Mouse (Mus musculus) kidney, adult 2 months (tissue): ENCODE data around the gene Aspm. TPM values are rescaled to one million over a fixed set of nuclear protein-coding genes. Genes with fewer than 3 reads are reported as not detected.

Experiments
- DNase-seq: peaks from one replicate; pipeline ENCODE4 v3.0.0; 2021
- H3K27ac ChIP-seq: fragments of 200-500 bp; 2 replicates; pipeline ENCODE4 v1.5.1; 2012; ENCODE audit warnings: low read depth, low read length, control low read depth, inconsistent platforms; ENCODE audit not compliant: insufficient read depth
- H3K27me3 ChIP-seq: fragments of 200-500 bp; replicated peaks from 2 replicates; pipeline ENCODE4 v1.6.1; 2012; ENCODE audit warnings: mild to moderate bottlenecking, moderate library complexity, low read length, inconsistent platforms; ENCODE audit not compliant: control insufficient read depth, insufficient read depth
- H3K36me3 ChIP-seq: fragments of 200-500 bp; 2 replicates; pipeline ENCODE4 v1.6.1; 2012; ENCODE audit warnings: mild to moderate bottlenecking, moderate library complexity, low read length, inconsistent platforms; ENCODE audit not compliant: control insufficient read depth, insufficient read depth
- H3K4me1 ChIP-seq: fragments of 200-500 bp; 2 replicates; pipeline ENCODE4 v1.6.1; 2011; ENCODE audit warnings: low read length; ENCODE audit not compliant: control insufficient read depth, insufficient read depth
- H3K4me3 ChIP-seq: fragments of 200-500 bp; 2 replicates; pipeline ENCODE4 v1.5.1; 2011; ENCODE audit warnings: mild to moderate bottlenecking, low read depth, low read length, control low read depth; ENCODE audit not compliant: insufficient read depth
- CTCF ChIP-seq: fragments of 200-500 bp; conservative IDR thresholded peaks from 2 replicates; pipeline ENCODE4 v1.5.1; 2011; ENCODE audit warnings: low read depth, mild to moderate bottlenecking, control low read depth, low read length, moderate library complexity, mixed read lengths; ENCODE audit not compliant: insufficient read depth, insufficient read length
- POLR2A ChIP-seq: fragments of 200-500 bp; IDR thresholded peaks from one replicate; pipeline ENCODE4 v1.6.1; 2011; ENCODE audit warnings: low read depth, low read length, control low read depth
- WGBS: fragments of 180-500 bp; shearing (Covaris S2); methylation state at CpG from one replicate; pipeline ENCODE4 v1.1.7; 2018; 5-methylcytosine and 5-hydroxymethylcytosine counted together
- polyA plus RNA-seq: library from polyadenylated mRNA; depleted of rRNA; stranded (reverse); fragments of >200 nt; gene quantifications from 2 replicates; pipeline ENCODE4 v1.2.3, GENCODE M21; 2012; rRNA removed

Gene Aspm
- polyA plus RNA-seq, 1 experiment: 0.23 TPM

DNA sequence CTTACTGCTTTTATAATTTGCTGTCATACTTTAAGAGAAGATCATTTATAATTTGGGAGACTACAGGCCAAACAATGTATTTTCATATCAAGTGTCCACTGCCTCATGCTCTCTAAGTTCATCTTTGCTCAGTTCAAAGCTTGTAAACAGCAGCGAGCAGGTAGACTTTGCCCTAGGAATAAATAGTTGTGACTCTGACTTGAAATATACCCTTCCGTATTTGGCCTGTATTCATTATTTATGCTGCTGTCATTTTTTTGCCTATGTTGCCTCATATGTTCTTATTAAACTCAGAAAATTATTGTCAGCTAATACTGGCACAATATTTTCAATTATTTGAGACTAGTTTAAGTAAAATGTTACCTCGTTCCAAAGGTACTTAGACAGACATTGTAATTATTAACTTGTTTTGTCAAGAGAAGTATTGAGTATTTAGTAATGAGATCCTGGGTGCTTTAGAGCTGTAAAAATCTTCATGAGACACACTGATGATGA lies 46.7 kb downstream of the Aspm start, which contains the start of gene F13b:
TSS of gene F13b (plus strand) at position 445 of the 495 bp plus-strand sequence.
- Histone ChIP-seq H3K27me3 (no peaks in the 10 kb centered on the region), H3K4me1 (no peaks in the 10 kb centered on the region; the same call in 1 of the 2 replicates), H3K36me3 (no peaks in the 10 kb centered on the region), H3K27ac (peak within 1 kb of the TSS; percentile 92), H3K4me3 (no peak within 1 kb of the TSS)
- TF ChIP-seq POLR2A: no peak
- TF ChIP-seq CTCF: no peak
- peak; percentile 69 for DNase-seq
- WGBS: 54% methylated on average over 3 of the region's 3 CpGs

GRCm38 (mm10) chr1:139514556-139514955 lies 60.0 kb downstream of the Aspm start:
- Histone ChIP-seq H3K4me1 (no peaks in the 10 kb centered on the region), H3K36me3 (no peaks in the 10 kb centered on the region), H3K27me3 (no peaks in the 10 kb centered on the region), H3K4me3 (no peak overlapping the region), H3K27ac (no peak overlapping the region)
- DNase-seq: peak; percentile 14
- TF ChIP-seq POLR2A: no peak
- TF ChIP-seq CTCF: no peak
- 84% methylated on average over 12 of the region's 12 CpGs for WGBS

Other genes starting within 250 kb of the Aspm start
- 0.12 and 0.23 TPM in 2 replicates for gene Crb1, start 77.7 kb upstream of the Aspm start, polyA plus RNA-seq
- gene Zbtb41, start 32.5 kb upstream of the Aspm start, polyA plus RNA-seq: 8.0 and 8.4 TPM in 2 replicates
- 34.4 and 49.6 TPM in 2 replicates for gene F13b, start 46.9 kb downstream of the Aspm start, polyA plus RNA-seq
- gene Cfhr1, start 105.5 kb downstream of the Aspm start, polyA plus RNA-seq: not detected in 2 replicates